Mouse (Mus musculus): Measurements from ENCODE around the gene Slc24a4.

Gene Slc24a4

GRCm38 (mm10) chr12:102128081-102128790, at the start of gene Slc24a4:
Gene Slc24a4, plus strand, starts transcription at chr12:102128733.
- no peak for DNase-seq (ENCODE audit: low spot score)

GRCm38 (mm10) chr12:102082648-102083425, 45.7 kb upstream of the Slc24a4 start:
- DNase-seq (ENCODE audit: low spot score), result no peak

GRCm38 (mm10) chr12:102090535-102090934, 38.0 kb upstream of the Slc24a4 start:
- DNase-seq (ENCODE audit: low spot score), result no peak

- DNase-seq (ENCODE audit: low spot score), result no peak
Observed at GRCm38 (mm10) chr12:102092342-102093094, 36.0 kb upstream of the Slc24a4 start.

GRCm38 (mm10) chr12:102105990-102106389, 22.5 kb upstream of the Slc24a4 start:
- DNase-seq (ENCODE audit: low spot score), result no peak

GRCm38 (mm10) chr12:102108851-102109250, 19.7 kb upstream of the Slc24a4 start:
- DNase-seq (ENCODE audit: low spot score), result no peak

GRCm38 (mm10) chr12:102112491-102112890, 16.0 kb upstream of the Slc24a4 start:
- DNase-seq (ENCODE audit: low spot score), result no peak

GRCm38 (mm10) chr12:102112901-102113300, 15.6 kb upstream of the Slc24a4 start:
- DNase-seq (ENCODE audit: low spot score), result no peak

GRCm38 (mm10) chr12:102113391-102113790, 15.1 kb upstream of the Slc24a4 start:
- DNase-seq (ENCODE audit: low spot score), result no peak

GRCm38 (mm10) chr12:102116580-102116979, 12.0 kb upstream of the Slc24a4 start:
- no peak for DNase-seq (ENCODE audit: low spot score)

- DNase-seq (ENCODE audit: low spot score), result no peak
Observed at GRCm38 (mm10) chr12:102118014-102118413, 10.5 kb upstream of the Slc24a4 start.

- no peak for DNase-seq (ENCODE audit: low spot score)
Observed at GRCm38 (mm10) chr12:102127601-102128000, 932 bp upstream of the Slc24a4 start.

GRCm38 (mm10) chr12:102128791-102129507, 416 bp downstream of the Slc24a4 start:
- DNase-seq (ENCODE audit: low spot score), result peak; percentile 43

- no peak for DNase-seq (ENCODE audit: low spot score)
Observed at GRCm38 (mm10) chr12:102129508-102130030, 1.0 kb downstream of the Slc24a4 start.

GRCm38 (mm10) chr12:102139710-102140109, 11.2 kb downstream of the Slc24a4 start:
- no peak for DNase-seq (ENCODE audit: low spot score)

GRCm38 (mm10) chr12:102141330-102141729, 12.8 kb downstream of the Slc24a4 start:
- DNase-seq (ENCODE audit: low spot score), result no peak

- DNase-seq (ENCODE audit: low spot score), result no peak
Observed at GRCm38 (mm10) chr12:102147678-102148077, 19.1 kb downstream of the Slc24a4 start.

- no peak for DNase-seq (ENCODE audit: low spot score)
Observed at GRCm38 (mm10) chr12:102148746-102149145, 20.2 kb downstream of the Slc24a4 start.

GRCm38 (mm10) chr12:102151185-102151584, 22.7 kb downstream of the Slc24a4 start:
- no peak for DNase-seq (ENCODE audit: low spot score)

GRCm38 (mm10) chr12:102153796-102154195, 25.3 kb downstream of the Slc24a4 start:
- no peak for DNase-seq (ENCODE audit: low spot score)

- DNase-seq (ENCODE audit: low spot score), result no peak
Observed at GRCm38 (mm10) chr12:102154815-102155214, 26.3 kb downstream of the Slc24a4 start.

GRCm38 (mm10) chr12:102164632-102165031, 36.1 kb downstream of the Slc24a4 start:
- no peak for DNase-seq (ENCODE audit: low spot score)

Measured in ovary, postnatal 14 days (tissue).